Mouse (Mus musculus) neutrophil, adult 5-6 weeks (primary cell): ENCODE measurements around the gene Ppp1r12c. TPM values are rescaled to one million over a fixed set of nuclear protein-coding genes. Genes with fewer than 3 reads are reported as not detected.
A peak's percentile ranks its signal among the peaks of the same experiment; 100 is the strongest.
"Not testable (repeated sequence)": the region's sequence is repeated elsewhere in the genome, so short reads cannot be mapped to it uniquely, and the experiment has no call there.

Experiments
- ATAC-seq: fragments of 151-379, 151-347 bp; 2 replicates; pipeline ENCODE4 v1.8.0; 2017; ENCODE audit warnings: mild to moderate bottlenecking, moderate TSS enrichment; ENCODE audit not compliant: insufficient number of reproducible peaks, poor library complexity, low FRiP score, severe bottlenecking; ENCODE audit errors: extremely low read depth
- total RNA-seq: library from RNA; stranded (forward); fragments of 200-1000 nt; gene quantifications from 2 replicates; pipeline ENCODE4 v1.2.3, GENCODE M21; 2017

Gene Ppp1r12c
- 297 and 336 TPM in 2 replicates for total RNA-seq

DNA sequence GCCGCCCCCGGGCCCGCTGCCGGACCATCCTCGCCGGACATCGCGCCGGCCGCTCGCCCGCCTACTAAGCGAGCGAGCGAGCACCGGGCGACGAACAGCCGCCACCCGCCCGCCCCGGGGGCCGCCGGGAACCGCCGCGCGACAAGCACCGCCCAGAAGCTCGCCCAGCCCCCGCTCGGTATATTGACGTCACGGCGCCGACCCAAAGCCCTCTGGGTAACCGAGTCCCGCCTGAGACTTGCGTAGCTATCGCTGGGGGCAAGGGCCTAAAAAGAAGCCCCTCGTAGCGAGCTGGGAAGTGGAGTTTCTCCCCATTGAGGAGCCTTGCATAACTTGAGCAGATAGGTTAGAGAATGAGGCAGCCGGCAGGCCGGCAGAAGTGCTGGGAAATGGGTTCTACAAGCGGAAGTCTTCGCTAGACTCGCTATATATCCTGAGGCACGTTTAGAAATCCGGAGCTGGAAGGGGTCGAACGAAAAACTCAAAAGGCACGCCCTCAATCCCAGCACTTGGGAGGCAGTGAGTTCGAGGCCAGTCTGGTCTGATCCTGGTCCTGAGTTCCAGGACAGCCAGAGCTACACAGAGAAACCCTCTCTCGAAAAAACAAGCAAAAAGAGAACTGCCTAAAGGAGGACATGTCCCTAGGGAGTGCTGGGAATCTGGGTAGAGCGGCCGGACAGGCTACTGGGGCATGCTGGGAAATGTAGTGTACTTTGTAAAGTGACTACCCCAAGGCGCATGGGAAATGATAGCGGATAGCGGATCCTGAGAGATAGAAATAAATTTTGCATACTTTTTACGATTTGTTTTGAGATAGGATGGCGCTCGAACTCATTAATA is at the start of gene Ppp1r12c:
Ppp1r12c (minus strand) TSS at position 123 of the 840 bp plus-strand sequence.
- peak; percentile 73 for ATAC-seq

DNA sequence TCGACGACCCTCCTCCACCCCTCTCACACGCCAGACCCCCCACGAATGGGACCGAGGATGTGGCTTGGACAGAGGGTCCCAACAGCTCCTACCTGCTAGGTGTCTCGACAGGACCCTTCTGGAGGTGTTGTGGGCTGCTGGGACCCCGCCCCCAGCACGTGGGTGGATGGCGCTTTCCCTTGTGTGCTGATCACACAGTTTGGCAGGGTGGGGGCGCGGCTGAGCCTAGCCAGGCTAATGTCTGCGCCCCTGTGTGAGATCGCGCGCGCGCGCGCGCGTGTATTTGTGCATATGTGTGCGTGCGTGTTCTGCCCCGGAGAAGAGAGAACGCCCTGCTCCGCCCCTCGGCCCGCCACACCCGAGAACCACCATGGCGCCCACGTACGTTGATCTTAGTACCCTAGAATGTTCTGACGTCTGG is 45.8 kb upstream of the Ppp1r12c start, which contains the start of gene Syt5:
Syt5 (minus strand) TSS at position 321 of the 421 bp plus-strand sequence.
- no peak for ATAC-seq

GRCm38 (mm10) chr7:4546591-4547131 is 45.2 kb upstream of the Ppp1r12c start:
- ATAC-seq: no peak

GRCm38 (mm10) chr7:4546050-4546449 is 44.6 kb upstream of the Ppp1r12c start:
- ATAC-seq: no peak

DNA sequence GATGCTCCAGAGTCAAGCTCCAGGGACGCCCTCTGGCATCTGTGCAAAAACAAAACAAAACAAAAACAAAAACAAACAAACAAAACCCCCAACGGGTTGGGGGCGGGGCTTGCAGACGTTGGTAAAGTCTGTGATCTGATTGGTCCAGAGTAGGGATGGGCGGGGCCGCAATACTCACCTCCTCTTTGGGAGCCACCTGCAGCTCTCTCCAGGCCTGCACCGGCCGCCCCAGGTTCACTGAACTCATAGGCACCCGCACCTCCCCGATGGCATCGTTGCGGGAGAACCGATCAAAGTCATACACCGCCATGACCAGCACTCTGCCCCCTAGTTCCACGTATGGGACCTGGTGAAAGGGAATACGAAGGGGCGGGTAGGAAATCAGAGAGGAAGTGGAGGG is 40.5 kb upstream of the Ppp1r12c start:
- no peak for ATAC-seq

DNA sequence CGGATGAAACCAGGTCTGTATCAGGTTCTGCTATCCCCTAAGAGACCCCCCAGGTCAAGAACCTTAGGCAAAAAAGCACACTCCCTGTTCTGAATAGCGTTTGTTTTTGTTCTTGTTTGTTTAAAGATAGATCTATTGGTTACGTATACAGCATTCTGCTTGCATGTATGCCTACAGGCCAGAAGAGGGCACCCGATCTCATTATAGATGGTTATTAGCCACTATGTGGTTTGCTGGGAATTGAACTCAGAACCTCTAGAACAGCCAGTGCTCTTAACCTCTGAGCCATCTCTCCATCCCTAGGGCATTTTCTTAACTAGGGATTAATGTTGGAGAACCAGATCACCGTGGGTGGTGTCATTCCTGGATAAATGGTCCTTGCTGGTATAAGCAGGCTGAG is 39.9 kb upstream of the Ppp1r12c start:
- ATAC-seq: no peak

DNA sequence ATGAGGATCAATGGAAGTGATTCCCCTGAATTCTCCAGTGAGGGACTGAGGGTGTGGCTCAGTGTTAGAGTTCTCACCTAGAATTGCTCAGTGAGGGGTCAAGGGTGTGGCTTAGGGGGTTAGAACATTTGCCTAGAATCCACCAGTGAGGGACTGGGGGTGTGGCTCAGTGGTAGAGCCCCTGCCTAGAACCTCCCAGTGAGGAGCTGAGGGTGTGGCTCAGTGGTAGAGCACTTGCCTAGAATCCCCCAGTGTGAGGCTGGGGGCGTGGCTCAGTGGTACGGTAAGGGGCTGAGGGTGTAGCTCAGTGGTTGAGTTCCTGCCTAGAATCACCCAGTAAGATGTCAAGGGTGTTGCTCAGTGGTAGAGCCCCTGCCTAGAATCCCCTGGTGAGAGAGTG is 37.5 kb upstream of the Ppp1r12c start:
- no peak for ATAC-seq

- ATAC-seq: no peak
These were observed 35.7 kb upstream of the Ppp1r12c start for GRCm38 (mm10) chr7:4537181-4537580.

GRCm38 (mm10) chr7:4536369-4536768 is 34.9 kb upstream of the Ppp1r12c start:
- ATAC-seq: no peak

GRCm38 (mm10) chr7:4532005-4532729 is 30.7 kb upstream of the Ppp1r12c start, which contains the start of gene Dnaaf3:
Dnaaf3 (minus strand) TSS chr7:4532453.
- no peak for ATAC-seq

GRCm38 (mm10) chr7:4530166-4530565 is 28.7 kb upstream of the Ppp1r12c start:
- not testable (repeated sequence) for ATAC-seq

DNA sequence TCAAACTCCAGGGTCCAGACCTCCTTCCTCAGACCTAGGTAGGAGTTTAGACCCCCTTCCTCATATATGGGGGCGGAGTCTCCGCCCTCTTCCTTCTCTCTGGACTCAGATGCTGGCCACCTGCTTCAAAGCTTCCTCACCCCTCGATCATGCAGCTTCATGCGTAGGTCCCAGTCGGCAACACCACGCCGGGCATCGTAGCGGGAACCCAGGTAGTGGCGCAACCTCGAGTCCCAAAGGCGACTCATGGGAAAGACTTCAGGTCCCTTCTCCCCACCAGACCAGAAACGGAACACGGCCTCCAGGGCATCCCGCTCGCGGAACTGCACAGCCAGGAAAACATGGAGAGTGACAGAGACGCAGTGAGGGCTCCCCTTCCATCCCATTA is 25.8 kb upstream of the Ppp1r12c start:
- ATAC-seq: no peak

DNA sequence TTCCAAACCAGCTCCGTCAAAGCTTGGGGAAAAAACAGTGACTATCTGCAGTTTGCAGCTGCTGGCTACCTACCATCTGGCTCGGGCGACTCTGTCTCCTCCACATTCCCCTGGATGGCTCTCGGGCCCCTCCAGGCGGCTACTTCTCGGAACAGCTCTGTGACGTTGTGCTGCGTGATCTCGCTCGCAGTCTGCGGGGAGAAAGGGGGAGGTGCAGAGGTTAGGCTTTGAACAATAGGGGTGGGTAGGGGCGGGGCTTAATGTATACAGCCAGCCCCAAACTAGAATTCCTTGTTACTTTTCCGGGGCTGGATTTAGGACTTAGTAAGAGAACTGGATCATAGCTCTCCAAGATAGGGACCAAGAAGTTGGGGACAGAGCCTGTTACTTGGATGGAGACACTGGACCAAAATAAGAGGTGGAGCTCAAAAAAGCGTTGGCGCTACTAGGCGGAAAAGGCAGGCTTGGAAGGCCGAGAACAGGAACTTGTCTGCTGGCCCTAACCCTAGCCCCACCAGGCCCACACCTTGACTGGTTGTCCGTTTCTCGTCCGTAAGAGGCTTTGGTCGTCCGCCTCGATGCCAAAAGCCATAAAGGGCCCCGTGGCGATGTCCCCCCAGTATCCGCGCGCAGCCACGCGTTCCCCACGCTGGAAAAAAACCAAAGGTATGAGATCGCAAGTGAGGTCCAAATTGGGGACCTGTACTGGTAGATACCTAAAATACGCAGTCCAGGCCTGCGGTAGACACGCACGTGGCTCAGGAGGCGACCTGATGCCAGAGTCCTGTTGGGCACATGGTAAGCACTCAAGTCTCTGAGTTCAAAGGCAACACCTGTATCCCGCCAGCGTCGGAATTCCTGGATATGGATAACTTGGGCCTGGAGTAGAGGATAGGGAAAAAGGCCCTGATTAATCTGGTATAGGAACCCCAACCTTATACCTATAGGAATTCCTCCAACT is 25.1 kb upstream of the Ppp1r12c start:
- ATAC-seq: peak; percentile 90

- ATAC-seq: peak; percentile 67
These were observed 22.9 kb upstream of the Ppp1r12c start, which contains the start of gene Tnni3 for GRCm38 (mm10) chr7:4524212-4524922. Tnni3 (minus strand) TSS chr7:4524229.

- ATAC-seq: no peak
These were observed 22.0 kb upstream of the Ppp1r12c start for GRCm38 (mm10) chr7:4523205-4524130.

DNA sequence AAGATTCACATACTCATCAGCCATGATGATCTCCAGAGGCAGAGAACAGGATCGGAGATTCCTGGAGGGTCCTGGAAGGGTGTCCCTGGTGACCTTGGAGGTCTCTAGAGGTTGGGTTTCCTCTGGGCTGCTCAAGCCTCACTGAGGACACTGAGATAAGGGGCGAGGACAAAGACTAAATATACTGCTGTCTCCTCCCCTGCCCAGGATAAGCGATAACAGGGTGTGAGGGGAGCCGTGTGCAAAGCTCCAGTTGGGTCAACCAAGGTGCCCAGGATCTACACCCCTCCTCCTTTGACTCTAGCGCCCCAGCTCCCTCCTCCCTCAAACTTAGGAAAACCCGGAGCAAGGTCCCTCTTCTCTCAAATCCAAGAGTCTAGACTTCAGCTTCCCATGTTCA is 20.8 kb upstream of the Ppp1r12c start:
- no peak for ATAC-seq
